Mouse (Mus musculus) lung, embryonic 16.5 days (tissue): Measurements from ENCODE around the gene Cyp4f16. TPM values are rescaled to one million over a fixed set of nuclear protein-coding genes. Genes with fewer than 3 reads are reported as not detected.
"Not testable (repeated sequence)": the region's sequence is repeated elsewhere in the genome, so short reads cannot be mapped to it uniquely, and the experiment has no call there.

ENCODE experiments used
- ATAC-seq: fragments of 200-750 bp; cut with Nextera tagmentation; 2 replicates; pipeline ENCODE4 v1.8.0; 2017; ENCODE audit warnings: low read depth, mild to moderate bottlenecking, moderate library complexity
- H3K27ac ChIP-seq: fragments of 300-500 bp; sonication (generic); 2 replicates; pipeline ENCODE4 v1.5.1; 2014; ENCODE audit warnings: mild to moderate bottlenecking, control low read depth, low read length
- H3K27me3 ChIP-seq: fragments of 300-500 bp; sonication (generic); 2 replicates; pipeline ENCODE4 v1.6.1; 2014; ENCODE audit warnings: low read depth, low read length, mixed read lengths; ENCODE audit not compliant: control insufficient read depth, insufficient read depth
- H3K36me3 ChIP-seq: fragments of 300-500 bp; sonication (generic); 2 replicates; pipeline ENCODE4 v1.6.1; 2014; ENCODE audit warnings: low read length; ENCODE audit not compliant: control insufficient read depth, insufficient read depth
- H3K4me1 ChIP-seq: fragments of 300-500 bp; sonication (generic); replicated peaks from 2 replicates; pipeline ENCODE4 v1.6.1; 2014; ENCODE audit warnings: low read length, mixed read lengths; ENCODE audit not compliant: control insufficient read depth, insufficient read depth
- H3K4me2 ChIP-seq: fragments of 300-500 bp; sonication (generic); 2 replicates; pipeline ENCODE4 v1.6.1; 2014; ENCODE audit warnings: low read depth, low read length, control low read depth
- H3K4me3 ChIP-seq: fragments of 300-500 bp; sonication (generic); 2 replicates; pipeline ENCODE4 v1.5.1; 2014; ENCODE audit warnings: mild to moderate bottlenecking, low read length, control low read depth
- H3K9ac ChIP-seq: fragments of 300-500 bp; sonication (generic); 2 replicates; pipeline ENCODE4 v1.6.1; 2014; ENCODE audit warnings: low read length, control low read depth
- H3K9me3 ChIP-seq: fragments of 300-500 bp; sonication (generic); 2 replicates; pipeline ENCODE4 v1.6.1; 2016; ENCODE audit warnings: low read length; ENCODE audit not compliant: control insufficient read depth
- WGBS: fragments of 180-500 bp; shearing (Covaris S2); extraction: QIAGEN DNeasy Blood & Tissue Kit; methylation state at CpG from one replicate; pipeline ENCODE4 v1.1.7; 2014; 5-methylcytosine and 5-hydroxymethylcytosine counted together
- polyA plus RNA-seq: library from polyadenylated mRNA; unstranded; fragments of >200 nt; fragmentation: Nextera tagmentation; extraction: Ambion mirVana; gene quantifications from 2 replicates; pipeline ENCODE4 v1.2.1, GENCODE M21; 2015

Cyp4f16 gene
- polyA plus RNA-seq, 1 experiment from 2014 or later, result 19.7 TPM

GRCm38 (mm10) chr17:32516126-32516525, 20.2 kb upstream of the Cyp4f16 start:
- H3K9me3 ChIP-seq, result no peaks in the 10 kb centered on the region
- H3K27ac ChIP-seq, result no peak overlapping the region
- H3K27me3 ChIP-seq, result no peaks in the 10 kb centered on the region
- no peak overlapping the region for H3K4me3 ChIP-seq
- ATAC-seq, result no peak
- H3K9ac ChIP-seq, result no peak overlapping the region
- H3K4me2 ChIP-seq, result no peak overlapping the region
- 71% methylated on average over 5 of the region's 5 CpGs for WGBS
- H3K36me3 ChIP-seq, result no peaks in the 10 kb centered on the region
- H3K4me1 ChIP-seq, result no peaks in the 10 kb centered on the region

GRCm38 (mm10) chr17:32521981-32522380, 14.4 kb upstream of the Cyp4f16 start:
- no peak overlapping the region for H3K4me3 ChIP-seq
- H3K4me1 ChIP-seq, result no peaks in the 10 kb centered on the region
- H3K27me3 ChIP-seq, result no peaks in the 10 kb centered on the region
- 87% methylated on average over 5 of the region's 5 CpGs for WGBS
- H3K27ac ChIP-seq, result no peak overlapping the region
- H3K9ac ChIP-seq, result no peak overlapping the region
- no peak overlapping the region for H3K4me2 ChIP-seq
- H3K36me3 ChIP-seq, result no peaks in the 10 kb centered on the region
- ATAC-seq, result no peak
- no peaks in the 10 kb centered on the region for H3K9me3 ChIP-seq

- H3K36me3 ChIP-seq, result no peaks in the 10 kb centered on the region
- no peaks in the 10 kb centered on the region for H3K27me3 ChIP-seq
- no peak overlapping the region for H3K9ac ChIP-seq
- no peak overlapping the region for H3K4me2 ChIP-seq
- H3K9me3 ChIP-seq, result no peaks in the 10 kb centered on the region
- no peak overlapping the region for H3K27ac ChIP-seq
- no peak overlapping the region for H3K4me3 ChIP-seq
- WGBS, result 85% methylated on average over 4 of the region's 4 CpGs
- H3K4me1 ChIP-seq, result no peaks in the 10 kb centered on the region
- no peak for ATAC-seq
Measured at GRCm38 (mm10) chr17:32522386-32522785, 14.0 kb upstream of the Cyp4f16 start.

- WGBS, result 84% methylated on average over 5 of the region's 5 CpGs
Measured at GRCm38 (mm10) chr17:32522816-32523215, 13.5 kb upstream of the Cyp4f16 start.

GRCm38 (mm10) chr17:32523895-32524294, 12.5 kb upstream of the Cyp4f16 start:
- no peaks in the 10 kb centered on the region for H3K27me3 ChIP-seq
- ATAC-seq, result no peak
- H3K4me1 ChIP-seq, result no peaks in the 10 kb centered on the region
- no peak overlapping the region for H3K4me2 ChIP-seq
- H3K27ac ChIP-seq, result no peak overlapping the region
- 85% methylated on average over 11 of the region's 11 CpGs for WGBS
- no peaks in the 10 kb centered on the region for H3K9me3 ChIP-seq
- H3K36me3 ChIP-seq, result no peaks in the 10 kb centered on the region
- H3K4me3 ChIP-seq, result no peak overlapping the region
- H3K9ac ChIP-seq, result no peak overlapping the region

More at GRCm38 (mm10) chr17:32522816-32523215, 13.5 kb upstream of the Cyp4f16 start:
- Histone ChIP-seq H3K9me3 (no peaks in the 10 kb centered on the region), H3K4me3 (no peak overlapping the region), H3K9ac (no peak overlapping the region), H3K27me3 (no peaks in the 10 kb centered on the region), H3K27ac (no peak overlapping the region), H3K4me2 (no peak overlapping the region), H3K4me1 (no peaks in the 10 kb centered on the region), H3K36me3 (no peaks in the 10 kb centered on the region)
- no peak for ATAC-seq

- not testable (repeated sequence) for H3K4me2 ChIP-seq, H3K4me1 ChIP-seq, H3K9ac ChIP-seq, H3K9me3 ChIP-seq, ATAC-seq, H3K27ac ChIP-seq, H3K36me3 ChIP-seq, H3K27me3 ChIP-seq, H3K4me3 ChIP-seq
- 95% methylated on average over 1 of the region's 1 CpGs for WGBS
Measured at GRCm38 (mm10) chr17:32526341-32526740, 10.0 kb upstream of the Cyp4f16 start.

GRCm38 (mm10) chr17:32527748-32528147, 8.6 kb upstream of the Cyp4f16 start:
- no peak for ATAC-seq
- H3K9ac ChIP-seq, result no peak overlapping the region
- H3K9me3 ChIP-seq, result no peaks in the 10 kb centered on the region
- no peaks in the 10 kb centered on the region for H3K27me3 ChIP-seq
- no peak overlapping the region for H3K4me2 ChIP-seq
- no peak overlapping the region for H3K4me3 ChIP-seq
- H3K4me1 ChIP-seq, result no peaks in the 10 kb centered on the region
- no peaks in the 10 kb centered on the region for H3K36me3 ChIP-seq
- WGBS, result 84% methylated on average over 11 of the region's 11 CpGs
- no peak overlapping the region for H3K27ac ChIP-seq

GRCm38 (mm10) chr17:32528408-32529337, 7.7 kb upstream of the Cyp4f16 start:
- Histone ChIP-seq H3K27ac (no peak overlapping the region), H3K9ac (peak overlapping the region; percentile 67)
- ATAC-seq, result peak; percentile 92

GRCm38 (mm10) chr17:32532356-32532755, 4.0 kb upstream of the Cyp4f16 start:
- H3K4me3 ChIP-seq, H3K4me1 ChIP-seq, H3K9me3 ChIP-seq, H3K27me3 ChIP-seq, H3K36me3 ChIP-seq, H3K4me2 ChIP-seq, ATAC-seq, H3K9ac ChIP-seq, H3K27ac ChIP-seq: not testable (repeated sequence)
- 50% methylated on average over 4 of the region's 4 CpGs for WGBS

More at GRCm38 (mm10) chr17:32528408-32529337, 7.7 kb upstream of the Cyp4f16 start:
- H3K4me2 ChIP-seq, result peak overlapping the region; percentile 60
- no peaks in the 10 kb centered on the region for H3K9me3 ChIP-seq
- WGBS, result 13% methylated on average over 26 of the region's 26 CpGs
- H3K36me3 ChIP-seq, result no peaks in the 10 kb centered on the region
- no peaks in the 10 kb centered on the region for H3K4me1 ChIP-seq
- H3K4me3 ChIP-seq, result peak overlapping the region; percentile 45
- no peaks in the 10 kb centered on the region for H3K27me3 ChIP-seq
